Mouse (Mus musculus) limb, embryonic 13.5 days (tissue): ENCODE measurements at regions not wholly inside any gene's neighbourhood (a gene's known extent, or its start where the extent isn't known, plus 50 kb on each side); places are given as distances from the start of the nearest gene placed in this dataset.
"Not testable (repeated sequence)": the region's sequence is repeated elsewhere in the genome, so short reads cannot be mapped to it uniquely, and the experiment has no call there.

Experiments
- ATAC-seq: fragments of 200-750 bp; cut with Nextera tagmentation; 2 replicates; pipeline ENCODE4 v1.8.0; 2017; ENCODE audit warnings: low read depth, moderate number of reproducible peaks, moderate TSS enrichment; ENCODE audit not compliant: low FRiP score
- H3K27ac ChIP-seq: fragments of 300-500 bp; sonication (generic); 2 replicates; pipeline ENCODE4 v1.5.1; 2015; ENCODE audit warnings: inconsistent platforms, mild to moderate bottlenecking, moderate library complexity
- H3K27me3 ChIP-seq: fragments of 300-500 bp; sonication (generic); 2 replicates; pipeline ENCODE4 v1.6.1; 2015; ENCODE audit warnings: mild to moderate bottlenecking, inconsistent platforms
- H3K36me3 ChIP-seq: fragments of 300-500 bp; sonication (generic); 2 replicates; pipeline ENCODE4 v1.6.1; 2015; ENCODE audit warnings: inconsistent platforms, mild to moderate bottlenecking, moderate library complexity
- H3K4me1 ChIP-seq: fragments of 300-500 bp; sonication (generic); 2 replicates; pipeline ENCODE4 v1.6.1; 2015; ENCODE audit warnings: inconsistent platforms
- H3K4me2 ChIP-seq: fragments of 300-500 bp; sonication (generic); replicated peaks from 2 replicates; pipeline ENCODE4 v1.6.1; 2015; ENCODE audit warnings: inconsistent platforms, mild to moderate bottlenecking, moderate library complexity
- H3K4me3 ChIP-seq: fragments of 300-500 bp; sonication (generic); 2 replicates; pipeline ENCODE4 v1.5.1; 2015; ENCODE audit warnings: moderate library complexity, mild to moderate bottlenecking, inconsistent platforms
- H3K9ac ChIP-seq: fragments of 300-500 bp; sonication (generic); 2 replicates; pipeline ENCODE4 v1.6.1; 2015; ENCODE audit warnings: mild to moderate bottlenecking, inconsistent platforms
- H3K9me3 ChIP-seq: fragments of 300-500 bp; sonication (generic); 2 replicates; pipeline ENCODE4 v1.6.1; 2016; ENCODE audit warnings: inconsistent platforms
- WGBS: fragments of 180-500 bp; shearing (Covaris S2); methylation state at CpG from one replicate; pipeline ENCODE4 v1.1.7; 2015; 5-methylcytosine and 5-hydroxymethylcytosine counted together

GRCm38 (mm10) chr16:30712570-30712969 is 113.0 kb downstream of the Fam43a start:
- Histone ChIP-seq H3K36me3 (no peaks in the 10 kb centered on the region), H3K9me3 (0 out of 2 replicates have a peak, but pooled peaks cover 4% of the 10 kb centered on the region), H3K27me3 (no peaks in the 10 kb centered on the region), H3K27ac (no peak overlapping the region), H3K4me2 (no peak overlapping the region), H3K4me1 (peaks cover 12% of the 10 kb centered on the region), H3K9ac (no peak overlapping the region), H3K4me3 (no peak overlapping the region)
- 78% methylated on average over 6 of the region's 6 CpGs for whole genome bisulfite sequencing
- no peak for ATAC-seq

GRCm38 (mm10) chr16:30717577-30717976 is 118.1 kb downstream of the Fam43a start:
- not testable (repeated sequence) for H3K27ac ChIP-seq, ATAC-seq, H3K36me3 ChIP-seq

GRCm38 (mm10) chr16:30720791-30721190 is 121.3 kb downstream of the Fam43a start:
- no peaks in the 10 kb centered on the region for H3K27me3 ChIP-seq
- no peaks in the 10 kb centered on the region for H3K36me3 ChIP-seq
- ATAC-seq, result no peak
- H3K4me1 ChIP-seq, result peaks cover 12% of the 10 kb centered on the region
- H3K9ac ChIP-seq, result no peak overlapping the region
- no peaks in the 10 kb centered on the region for H3K9me3 ChIP-seq
- no peak overlapping the region for H3K4me2 ChIP-seq
- 28% methylated on average over 6 of the region's 6 CpGs for WGBS
- H3K4me3 ChIP-seq, result no peak overlapping the region
- no peak overlapping the region for H3K27ac ChIP-seq

More at GRCm38 (mm10) chr16:30717577-30717976, 118.1 kb downstream of the Fam43a start:
- H3K4me1 ChIP-seq, H3K4me3 ChIP-seq, H3K9me3 ChIP-seq, H3K27me3 ChIP-seq, H3K4me2 ChIP-seq, H3K9ac ChIP-seq: not testable (repeated sequence)

GRCm38 (mm10) chr16:30721223-30721622 is 121.7 kb downstream of the Fam43a start:
- no peaks in the 10 kb centered on the region for H3K36me3 ChIP-seq
- peaks cover 12% of the 10 kb centered on the region for H3K4me1 ChIP-seq
- no peak overlapping the region for H3K4me3 ChIP-seq
- ATAC-seq, result no peak
- H3K9me3 ChIP-seq, result no peaks in the 10 kb centered on the region
- H3K27me3 ChIP-seq, result no peaks in the 10 kb centered on the region
- no peak overlapping the region for H3K9ac ChIP-seq
- H3K4me2 ChIP-seq, result no peak overlapping the region
- H3K27ac ChIP-seq, result no peak overlapping the region

DNA sequence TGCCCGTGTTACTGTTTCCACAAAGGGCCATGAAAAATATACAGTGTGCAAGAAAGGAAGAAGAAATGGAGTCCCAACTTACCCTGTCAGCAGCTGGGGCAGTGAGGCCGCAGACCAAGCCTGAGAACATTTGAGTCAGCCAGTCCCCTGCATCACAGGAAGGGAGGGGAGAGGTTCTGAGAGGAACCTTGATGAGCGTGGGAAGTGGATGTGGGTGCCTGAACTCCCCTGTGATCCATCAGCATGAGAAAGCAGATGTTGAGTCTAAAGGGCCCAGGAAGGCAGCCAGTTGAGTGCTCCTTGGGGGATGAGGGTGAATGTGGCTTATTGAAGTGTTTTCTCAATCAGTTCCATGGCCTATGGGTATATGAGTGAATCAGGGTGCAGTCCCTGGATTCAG is 122.8 kb downstream of the Fam43a start:
- Histone ChIP-seq H3K9me3 (peaks cover 7% of the 10 kb centered on the region; the same call in 1 of the 2 replicates), H3K27ac (no peak overlapping the region), H3K4me3 (no peak overlapping the region), H3K4me2 (no peak overlapping the region), H3K9ac (no peak overlapping the region), H3K4me1 (peaks cover 12% of the 10 kb centered on the region), H3K27me3 (no peaks in the 10 kb centered on the region), H3K36me3 (no peaks in the 10 kb centered on the region)
- no peak for ATAC-seq
- 88% methylated on average over 3 of the region's 3 CpGs for WGBS

DNA sequence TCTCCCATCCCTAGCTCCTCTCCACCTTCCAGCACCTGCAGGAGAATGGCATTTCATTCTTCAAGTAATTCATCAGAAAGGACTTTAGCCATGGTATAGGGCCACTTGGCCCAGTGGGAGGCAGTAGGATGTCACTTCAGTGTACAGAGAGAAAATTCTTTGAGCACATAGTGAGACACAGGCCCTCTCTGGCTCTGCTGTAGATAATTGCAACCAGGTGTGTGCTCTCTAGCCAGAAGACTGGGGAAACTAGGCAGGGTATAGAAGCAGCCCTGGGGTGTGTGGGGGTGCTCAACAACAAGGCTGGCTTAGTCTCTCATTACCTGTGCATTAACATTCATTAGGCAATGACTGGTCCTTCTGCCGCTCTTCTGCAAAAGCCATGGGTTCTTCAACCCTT is 125.1 kb downstream of the Fam43a start:
- Histone ChIP-seq H3K4me1 (peaks cover 12% of the 10 kb centered on the region), H3K9me3 (peaks cover 7% of the 10 kb centered on the region; the same call in 1 of the 2 replicates), H3K4me2 (no peak overlapping the region), H3K4me3 (no peak overlapping the region), H3K9ac (no peak overlapping the region), H3K27ac (no peak overlapping the region), H3K27me3 (no peaks in the 10 kb centered on the region), H3K36me3 (no peaks in the 10 kb centered on the region)
- 25% methylated on average over 1 of the region's 1 CpGs for WGBS
- peak; percentile 80 for ATAC-seq

GRCm38 (mm10) chr16:30732770-30733415 is 133.4 kb downstream of the Fam43a start:
- Histone ChIP-seq H3K4me2 (no peak overlapping the region), H3K9me3 (no peaks in the 10 kb centered on the region), H3K4me1 (peaks cover 36% of the 10 kb centered on the region), H3K9ac (no peak overlapping the region), H3K27ac (no peak overlapping the region), H3K36me3 (no peaks in the 10 kb centered on the region), H3K4me3 (no peak overlapping the region), H3K27me3 (no peaks in the 10 kb centered on the region)
- 50% methylated on average over 9 of the region's 9 CpGs for WGBS
- no peak for ATAC-seq

- ATAC-seq, result no peak
Observed at GRCm38 (mm10) chr16:30733478-30733877, 134.0 kb downstream of the Fam43a start.

GRCm38 (mm10) chr16:30735360-30735759 is 135.8 kb downstream of the Fam43a start:
- Histone ChIP-seq H3K27ac (no peak overlapping the region), H3K9ac (no peak overlapping the region), H3K4me2 (no peak overlapping the region), H3K4me3 (no peak overlapping the region), H3K36me3 (no peaks in the 10 kb centered on the region), H3K27me3 (no peaks in the 10 kb centered on the region), H3K4me1 (peaks cover 36% of the 10 kb centered on the region), H3K9me3 (no peaks in the 10 kb centered on the region)
- WGBS, result 24% methylated on average over 3 of the region's 3 CpGs
- ATAC-seq, result no peak

More at GRCm38 (mm10) chr16:30733478-30733877, 134.0 kb downstream of the Fam43a start:
- Histone ChIP-seq H3K4me2 (no peak overlapping the region), H3K4me3 (no peak overlapping the region), H3K9me3 (no peaks in the 10 kb centered on the region), H3K27ac (no peak overlapping the region), H3K27me3 (no peaks in the 10 kb centered on the region), H3K4me1 (peaks cover 36% of the 10 kb centered on the region), H3K9ac (no peak overlapping the region), H3K36me3 (no peaks in the 10 kb centered on the region)
- 24% methylated on average over 11 of the region's 11 CpGs for WGBS

- H3K9ac ChIP-seq, result no peak overlapping the region
- no peaks in the 10 kb centered on the region for H3K36me3 ChIP-seq
- peaks cover 36% of the 10 kb centered on the region for H3K4me1 ChIP-seq
- no peaks in the 10 kb centered on the region for H3K27me3 ChIP-seq
- ATAC-seq, result no peak
- no peaks in the 10 kb centered on the region for H3K9me3 ChIP-seq
- H3K27ac ChIP-seq, result no peak overlapping the region
- 38% methylated on average over 7 of the region's 7 CpGs for WGBS
- H3K4me2 ChIP-seq, result no peak overlapping the region
- H3K4me3 ChIP-seq, result no peak overlapping the region
Observed at GRCm38 (mm10) chr16:30735969-30736368, 136.4 kb downstream of the Fam43a start.

GRCm38 (mm10) chr16:30736662-30737326 is 137.3 kb downstream of the Fam43a start:
- no peak overlapping the region for H3K9ac ChIP-seq

GRCm38 (mm10) chr16:30737524-30737923 is 138.0 kb downstream of the Fam43a start:
- 71% methylated on average over 8 of the region's 8 CpGs for WGBS
- Histone ChIP-seq H3K4me1 (peaks cover 36% of the 10 kb centered on the region), H3K4me2 (no peak overlapping the region), H3K27me3 (no peaks in the 10 kb centered on the region), H3K27ac (no peak overlapping the region), H3K36me3 (no peaks in the 10 kb centered on the region), H3K9ac (no peak overlapping the region), H3K4me3 (no peak overlapping the region), H3K9me3 (no peaks in the 10 kb centered on the region)
- no peak for ATAC-seq

More at GRCm38 (mm10) chr16:30736662-30737326, 137.3 kb downstream of the Fam43a start:
- peaks cover 36% of the 10 kb centered on the region for H3K4me1 ChIP-seq
- H3K27ac ChIP-seq, result peak overlapping the region; percentile 18; the same call in 1 of the 2 replicates
- H3K9me3 ChIP-seq, result no peaks in the 10 kb centered on the region
- H3K4me3 ChIP-seq, result no peak overlapping the region
- no peak for ATAC-seq
- H3K36me3 ChIP-seq, result no peaks in the 10 kb centered on the region
- no peaks in the 10 kb centered on the region for H3K27me3 ChIP-seq
- H3K4me2 ChIP-seq, result no peak overlapping the region
- 52% methylated on average over 17 of the region's 17 CpGs for WGBS
